Mouse (Mus musculus): ENCODE data around the gene Tdg. TPM values are rescaled to one million over a fixed set of nuclear protein-coding genes. Genes with fewer than 3 reads are reported as not detected.

The Tdg gene
- polyA plus RNA-seq, 1 experiment from 2014 or later, result 229 TPM

GRCm38 (mm10) chr10:82636321-82636720 lies 6.7 kb downstream of the Tdg start:
- Histone ChIP-seq H3K27me3 (no peaks in the 10 kb centered on the region), H3K9me3 (no peaks in the 10 kb centered on the region), H3K4me2 (replicated peaks) (no peak overlapping the region), H3K4me1 (replicated peaks) (peaks cover 10% of the 10 kb centered on the region), H3K27ac (no peak overlapping the region), H3K9ac (replicated peaks) (no peak overlapping the region), H3K36me3 (peaks cover 65% of the 10 kb centered on the region), H3K4me3 (replicated peaks) (no peak overlapping the region)
- 95% methylated on average over 3 of the region's 3 CpGs for WGBS
- no peak for ATAC-seq

- H3K4me2 ChIP-seq (replicated peaks), result no peak overlapping the region
- no peaks in the 10 kb centered on the region for H3K4me1 ChIP-seq (replicated peaks)
- 92% methylated on average over 8 of the region's 8 CpGs for WGBS
- no peak overlapping the region for H3K9ac ChIP-seq (replicated peaks)
- no peak overlapping the region for H3K27ac ChIP-seq
- H3K4me3 ChIP-seq (replicated peaks), result no peak overlapping the region
- H3K9me3 ChIP-seq, result no peaks in the 10 kb centered on the region
- ATAC-seq, result no peak
- peaks cover 71% of the 10 kb centered on the region for H3K36me3 ChIP-seq
- H3K27me3 ChIP-seq, result no peaks in the 10 kb centered on the region
Observed at GRCm38 (mm10) chr10:82639032-82639698, 9.5 kb downstream of the Tdg start.

GRCm38 (mm10) chr10:82641481-82641880 lies 11.9 kb downstream of the Tdg start:
- no peak overlapping the region for H3K4me2 ChIP-seq (replicated peaks)
- no peak overlapping the region for H3K4me3 ChIP-seq (replicated peaks)
- WGBS, result 88% methylated on average over 9 of the region's 9 CpGs
- no peak overlapping the region for H3K9ac ChIP-seq (replicated peaks)
- no peaks in the 10 kb centered on the region for H3K4me1 ChIP-seq (replicated peaks)
- no peak overlapping the region for H3K27ac ChIP-seq
- no peak for ATAC-seq
- H3K9me3 ChIP-seq, result no peaks in the 10 kb centered on the region
- peaks cover 85% of the 10 kb centered on the region for H3K36me3 ChIP-seq
- no peaks in the 10 kb centered on the region for H3K27me3 ChIP-seq

GRCm38 (mm10) chr10:82646083-82646482 lies 16.5 kb downstream of the Tdg start:
- 97% methylated on average over 8 of the region's 8 CpGs for WGBS
- Histone ChIP-seq H3K4me2 (replicated peaks) (no peak overlapping the region), H3K9ac (replicated peaks) (no peak overlapping the region), H3K27me3 (no peaks in the 10 kb centered on the region), H3K4me1 (replicated peaks) (no peaks in the 10 kb centered on the region), H3K36me3 (peaks cover 72% of the 10 kb centered on the region), H3K27ac (no peak overlapping the region), H3K4me3 (replicated peaks) (no peak overlapping the region), H3K9me3 (no peaks in the 10 kb centered on the region)
- no peak for ATAC-seq

GRCm38 (mm10) chr10:82647205-82647811 lies 17.7 kb downstream of the Tdg start:
- Histone ChIP-seq H3K36me3 (peaks cover 70% of the 10 kb centered on the region), H3K4me1 (replicated peaks) (no peaks in the 10 kb centered on the region), H3K27ac (no peak overlapping the region), H3K27me3 (no peaks in the 10 kb centered on the region), H3K4me3 (replicated peaks) (no peak overlapping the region), H3K9me3 (no peaks in the 10 kb centered on the region), H3K4me2 (replicated peaks) (no peak overlapping the region), H3K9ac (replicated peaks) (no peak overlapping the region)
- 94% methylated on average over 17 of the region's 17 CpGs for WGBS
- ATAC-seq, result no peak

GRCm38 (mm10) chr10:82651221-82651620 lies 21.6 kb downstream of the Tdg start:
- Histone ChIP-seq H3K27ac (no peak overlapping the region), H3K4me1 (replicated peaks) (no peaks in the 10 kb centered on the region), H3K4me3 (replicated peaks) (no peak overlapping the region), H3K4me2 (replicated peaks) (no peak overlapping the region), H3K9ac (replicated peaks) (no peak overlapping the region), H3K27me3 (no peaks in the 10 kb centered on the region), H3K36me3 (peaks cover 39% of the 10 kb centered on the region), H3K9me3 (no peaks in the 10 kb centered on the region)
- ATAC-seq, result no peak
- 91% methylated on average over 5 of the region's 5 CpGs for WGBS

GRCm38 (mm10) chr10:82652625-82653024 lies 23.0 kb downstream of the Tdg start:
- ATAC-seq, result no peak
- Histone ChIP-seq H3K4me2 (replicated peaks) (no peak overlapping the region), H3K4me1 (replicated peaks) (no peaks in the 10 kb centered on the region), H3K4me3 (replicated peaks) (no peak overlapping the region), H3K9ac (replicated peaks) (no peak overlapping the region), H3K9me3 (no peaks in the 10 kb centered on the region), H3K36me3 (peaks cover 27% of the 10 kb centered on the region), H3K27me3 (no peaks in the 10 kb centered on the region), H3K27ac (no peak overlapping the region)
- 78% methylated on average over 5 of the region's 5 CpGs for WGBS

- Histone ChIP-seq H3K4me1 (replicated peaks) (no peaks in the 10 kb centered on the region), H3K27ac (no peak overlapping the region), H3K4me2 (replicated peaks) (no peak overlapping the region), H3K9me3 (no peaks in the 10 kb centered on the region), H3K36me3 (peaks cover 21% of the 10 kb centered on the region), H3K9ac (replicated peaks) (no peak overlapping the region), H3K4me3 (replicated peaks) (no peak overlapping the region), H3K27me3 (no peaks in the 10 kb centered on the region)
- WGBS, result 90% methylated on average over 3 of the region's 3 CpGs
- no peak for ATAC-seq
Observed at GRCm38 (mm10) chr10:82654581-82654980, 25.0 kb downstream of the Tdg start.

GRCm38 (mm10) chr10:82661820-82662219 lies 32.2 kb downstream of the Tdg start:
- no peak for ATAC-seq
- Histone ChIP-seq H3K4me1 (replicated peaks) (0 out of 2 replicates have a peak, but pooled peaks cover 3% of the 10 kb centered on the region), H3K27ac (no peak overlapping the region), H3K27me3 (no peaks in the 10 kb centered on the region), H3K9me3 (no peaks in the 10 kb centered on the region), H3K9ac (replicated peaks) (no peak overlapping the region), H3K4me2 (replicated peaks) (no peak overlapping the region), H3K36me3 (no peaks in the 10 kb centered on the region), H3K4me3 (replicated peaks) (no peak overlapping the region)
- WGBS, result 90% methylated on average over 8 of the region's 8 CpGs

- Histone ChIP-seq H3K36me3 (no peaks in the 10 kb centered on the region), H3K4me2 (replicated peaks) (no peak overlapping the region), H3K4me3 (replicated peaks) (no peak overlapping the region), H3K4me1 (replicated peaks) (0 out of 2 replicates have a peak, but pooled peaks cover 4% of the 10 kb centered on the region), H3K27me3 (no peaks in the 10 kb centered on the region), H3K9me3 (no peaks in the 10 kb centered on the region), H3K9ac (replicated peaks) (no peak overlapping the region), H3K27ac (no peak overlapping the region)
- ATAC-seq, result no peak
- 84% methylated on average over 14 of the region's 14 CpGs for WGBS
Observed at GRCm38 (mm10) chr10:82662267-82662990, 32.8 kb downstream of the Tdg start.

GRCm38 (mm10) chr10:82663289-82663688 lies 33.7 kb downstream of the Tdg start:
- no peak overlapping the region for H3K27ac ChIP-seq
- 79% methylated on average over 2 of the region's 2 CpGs for WGBS
- no peaks in the 10 kb centered on the region for H3K36me3 ChIP-seq
- H3K9ac ChIP-seq (replicated peaks), result no peak overlapping the region
- H3K9me3 ChIP-seq, result no peaks in the 10 kb centered on the region
- H3K4me2 ChIP-seq (replicated peaks), result no peak overlapping the region
- no peaks in the 10 kb centered on the region for H3K27me3 ChIP-seq
- 0 out of 2 replicates have a peak, but pooled peaks cover 4% of the 10 kb centered on the region for H3K4me1 ChIP-seq (replicated peaks)
- no peak for ATAC-seq
- H3K4me3 ChIP-seq (replicated peaks), result no peak overlapping the region

GRCm38 (mm10) chr10:82665951-82666350 lies 36.3 kb downstream of the Tdg start:
- no peak overlapping the region for H3K4me2 ChIP-seq (replicated peaks)
- no peak overlapping the region for H3K27ac ChIP-seq
- H3K9me3 ChIP-seq, result no peaks in the 10 kb centered on the region
- H3K9ac ChIP-seq (replicated peaks), result no peak overlapping the region
- 0 out of 2 replicates have a peak, but pooled peaks cover 4% of the 10 kb centered on the region for H3K4me1 ChIP-seq (replicated peaks)
- H3K27me3 ChIP-seq, result no peaks in the 10 kb centered on the region
- no peak overlapping the region for H3K4me3 ChIP-seq (replicated peaks)
- 61% methylated on average over 3 of the region's 3 CpGs for WGBS
- no peak for ATAC-seq
- no peaks in the 10 kb centered on the region for H3K36me3 ChIP-seq

Data from midbrain, embryonic 13.5 days (tissue).